Mouse (Mus musculus) midbrain, postnatal 0 days (tissue): Measurements from ENCODE around the gene Mavs. TPM values are rescaled to one million over a fixed set of nuclear protein-coding genes. Genes with fewer than 3 reads are reported as not detected.

ENCODE experiments used
- ATAC-seq: fragments of 200-750 bp; cut with Nextera tagmentation; 2 replicates; pipeline ENCODE4 v1.8.0; 2017; ENCODE audit warnings: moderate number of reproducible peaks, mild to moderate bottlenecking, moderate TSS enrichment, moderate library complexity; ENCODE audit not compliant: low FRiP score
- DNase-seq: peaks from one replicate; pipeline ENCODE4 v3.0.0-alpha.2; 2015; ENCODE audit warnings: low spot score
- H3K27ac ChIP-seq: fragments of 300-500 bp; sonication (generic); 2 replicates; pipeline ENCODE4 v1.5.1; 2014; ENCODE audit warnings: low read depth, mild to moderate bottlenecking, low read length, mixed read lengths
- H3K27me3 ChIP-seq: fragments of 300-500 bp; sonication (generic); 2 replicates; pipeline ENCODE4 v1.6.1; 2014; ENCODE audit warnings: low read length, control low read depth, mixed read lengths; ENCODE audit not compliant: insufficient read depth
- H3K36me3 ChIP-seq: fragments of 300-500 bp; sonication (generic); 2 replicates; pipeline ENCODE4 v1.6.1; 2014; ENCODE audit warnings: low read length, control low read depth, mixed read lengths; ENCODE audit not compliant: insufficient read depth
- H3K4me1 ChIP-seq: fragments of 300-500 bp; sonication (generic); 2 replicates; pipeline ENCODE4 v1.6.1; 2014; ENCODE audit warnings: mild to moderate bottlenecking, control low read depth, antibody characterized with exemption, low read length, mixed read lengths; ENCODE audit not compliant: insufficient read depth
- H3K4me2 ChIP-seq: fragments of 300-500 bp; sonication (generic); 2 replicates; pipeline ENCODE4 v1.6.1; 2014; ENCODE audit warnings: low read depth, mild to moderate bottlenecking, low read length, mixed read lengths; ENCODE audit not compliant: poor library complexity, severe bottlenecking
- H3K4me3 ChIP-seq: fragments of 300-500 bp; sonication (generic); 2 replicates; pipeline ENCODE4 v1.5.1; 2014; ENCODE audit warnings: low read depth, mild to moderate bottlenecking, low read length, moderate library complexity
- H3K9ac ChIP-seq: fragments of 300-500 bp; sonication (generic); replicated peaks from 2 replicates; pipeline ENCODE4 v1.6.1; 2014; ENCODE audit warnings: mild to moderate bottlenecking, low read length, moderate library complexity, mixed read lengths; ENCODE audit not compliant: poor library complexity, severe bottlenecking
- H3K9me3 ChIP-seq: fragments of 300-500 bp; sonication (generic); 2 replicates; pipeline ENCODE4 v1.6.1; 2016; ENCODE audit warnings: low read length, control low read depth
- CTCF ChIP-seq: IDR thresholded peaks from 2 replicates; pipeline ENCODE4 v1.5.1; 2016; ENCODE audit warnings: antibody characterized with exemption, mild to moderate bottlenecking
- WGBS: fragments of 180-500 bp; shearing (Covaris S2); extraction: QIAGEN DNeasy Blood & Tissue Kit; methylation state at CpG from one replicate; pipeline ENCODE4 v1.1.7; 2014; 5-methylcytosine and 5-hydroxymethylcytosine counted together
- polyA plus RNA-seq: library from polyadenylated mRNA; unstranded; fragments of >200 nt; fragmentation: Nextera tagmentation; extraction: Ambion mirVana; gene quantifications from 2 replicates; pipeline ENCODE4 v1.2.1, GENCODE M21; 2015
- total RNA-seq: library from RNA; depleted of rRNA; stranded (reverse); fragments of >200 nt; gene quantifications from 2 replicates; pipeline ENCODE4 v1.2.3, GENCODE M21; 2014

Mavs gene
- total and polyA plus RNA-seq, 2 experiments from 2014 or later: 4.0 to 10.9 TPM

DNA sequence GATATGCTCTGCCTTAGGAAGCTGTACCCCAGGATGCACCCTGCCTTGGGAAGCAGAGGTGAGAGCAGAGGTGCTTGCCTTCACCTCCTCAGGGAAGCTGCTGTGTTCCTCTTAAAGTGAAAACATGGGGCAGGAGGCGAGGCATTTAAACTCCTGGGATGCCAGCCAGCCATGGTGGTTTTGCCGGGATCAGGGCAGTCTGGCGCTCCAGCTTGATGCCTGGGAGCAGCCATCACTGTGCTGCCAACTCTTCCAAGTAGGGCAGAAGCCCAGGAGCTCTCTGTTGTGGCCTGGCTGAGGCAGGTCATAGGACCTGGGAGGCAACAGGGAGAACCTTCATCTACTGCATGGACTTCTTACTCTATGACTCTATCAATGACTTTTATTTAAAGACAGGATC, 32.6 kb upstream of the Mavs start:
- Histone ChIP-seq H3K27me3 (no peaks in the 10 kb centered on the region), H3K4me3 (no peak overlapping the region), H3K4me2 (no peak overlapping the region), H3K9ac (no peak overlapping the region), H3K9me3 (no peaks in the 10 kb centered on the region), H3K4me1 (no peaks in the 10 kb centered on the region), H3K27ac (no peak overlapping the region), H3K36me3 (peaks cover 4% of the 10 kb centered on the region; the same call in 1 of the 2 replicates)
- 94% methylated on average over 3 of the region's 3 CpGs for WGBS
- TF ChIP-seq CTCF: no peak
- no peak for ATAC-seq
- DNase-seq: no peak

DNA sequence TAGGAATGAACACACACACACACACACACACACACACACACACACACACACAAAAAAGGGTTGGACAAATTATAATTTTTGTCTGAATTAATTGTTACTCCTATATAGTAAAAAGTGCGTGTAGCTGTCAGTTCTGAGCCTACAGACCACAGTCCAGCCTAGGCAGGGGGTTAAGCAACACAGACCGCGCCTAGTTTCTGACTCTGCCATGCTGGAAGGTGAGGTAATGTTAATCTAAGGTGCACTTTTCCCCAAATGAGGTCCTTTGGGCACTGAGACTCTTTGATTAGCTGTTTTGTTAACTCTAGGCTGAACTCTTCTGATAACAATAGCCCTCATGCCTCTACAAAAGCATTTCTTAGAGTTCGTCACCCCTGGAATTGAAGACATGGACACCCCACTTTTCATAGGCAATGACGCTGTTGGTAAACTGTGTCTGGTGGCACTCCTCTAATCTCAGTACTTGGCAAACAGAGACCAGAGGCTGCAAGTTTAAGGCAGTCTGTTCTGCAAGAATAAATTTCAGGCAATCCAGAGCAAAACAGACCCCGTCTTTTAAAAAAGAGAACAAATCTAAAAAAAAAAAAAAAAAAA, 29.9 kb upstream of the Mavs start:
- ATAC-seq (no peak), DNase-seq (no peak)
- no peak overlapping the region for H3K4me2 ChIP-seq
- H3K9ac ChIP-seq: no peak overlapping the region
- 85% methylated on average over 6 of the region's 6 CpGs for WGBS
- H3K9me3 ChIP-seq: no peaks in the 10 kb centered on the region
- no peak overlapping the region for H3K4me3 ChIP-seq
- H3K36me3 ChIP-seq: no peaks in the 10 kb centered on the region
- no peaks in the 10 kb centered on the region for H3K4me1 ChIP-seq
- TF ChIP-seq CTCF: no peak
- no peak overlapping the region for H3K27ac ChIP-seq
- H3K27me3 ChIP-seq: no peaks in the 10 kb centered on the region

DNA sequence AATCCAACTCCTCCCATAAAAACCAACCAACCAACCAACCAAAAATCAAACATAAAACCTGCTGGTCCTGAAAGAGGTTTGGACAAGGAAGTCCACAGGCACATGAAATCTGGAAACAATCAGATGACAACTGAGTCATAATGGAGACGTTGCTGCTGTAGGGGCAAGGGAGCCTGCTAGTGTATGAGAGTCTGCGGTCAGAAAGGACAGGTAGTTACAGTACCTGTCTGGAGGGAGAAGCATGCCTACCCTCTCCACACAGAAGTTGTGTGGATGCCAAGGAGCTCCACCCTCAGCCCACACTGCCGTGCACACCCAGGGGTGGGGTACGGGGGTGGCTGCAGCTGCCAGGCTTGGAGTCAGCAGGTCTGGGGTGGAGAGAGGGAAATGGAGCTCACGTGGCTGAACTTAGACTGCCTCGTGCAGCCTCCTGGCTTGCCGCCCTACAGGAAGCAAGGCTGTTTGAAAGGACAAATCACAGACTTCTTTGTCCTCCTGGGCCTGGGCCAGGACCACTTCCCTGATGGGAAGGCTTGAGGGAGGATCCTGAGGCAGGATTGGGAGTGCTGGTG, 29.4 kb upstream of the Mavs start:
- Histone ChIP-seq H3K27me3 (no peaks in the 10 kb centered on the region), H3K4me2 (no peak overlapping the region), H3K9me3 (no peaks in the 10 kb centered on the region), H3K27ac (no peak overlapping the region), H3K4me1 (0 out of 2 replicates have a peak, but pooled peaks cover 2% of the 10 kb centered on the region), H3K9ac (no peak overlapping the region), H3K4me3 (no peak overlapping the region), H3K36me3 (no peaks in the 10 kb centered on the region)
- TF ChIP-seq CTCF: no peak
- ATAC-seq (peak; percentile 57; the same call in 1 of the 2 replicates), DNase-seq (peak; percentile 75)
- 42% methylated on average over 7 of the region's 7 CpGs for WGBS

DNA sequence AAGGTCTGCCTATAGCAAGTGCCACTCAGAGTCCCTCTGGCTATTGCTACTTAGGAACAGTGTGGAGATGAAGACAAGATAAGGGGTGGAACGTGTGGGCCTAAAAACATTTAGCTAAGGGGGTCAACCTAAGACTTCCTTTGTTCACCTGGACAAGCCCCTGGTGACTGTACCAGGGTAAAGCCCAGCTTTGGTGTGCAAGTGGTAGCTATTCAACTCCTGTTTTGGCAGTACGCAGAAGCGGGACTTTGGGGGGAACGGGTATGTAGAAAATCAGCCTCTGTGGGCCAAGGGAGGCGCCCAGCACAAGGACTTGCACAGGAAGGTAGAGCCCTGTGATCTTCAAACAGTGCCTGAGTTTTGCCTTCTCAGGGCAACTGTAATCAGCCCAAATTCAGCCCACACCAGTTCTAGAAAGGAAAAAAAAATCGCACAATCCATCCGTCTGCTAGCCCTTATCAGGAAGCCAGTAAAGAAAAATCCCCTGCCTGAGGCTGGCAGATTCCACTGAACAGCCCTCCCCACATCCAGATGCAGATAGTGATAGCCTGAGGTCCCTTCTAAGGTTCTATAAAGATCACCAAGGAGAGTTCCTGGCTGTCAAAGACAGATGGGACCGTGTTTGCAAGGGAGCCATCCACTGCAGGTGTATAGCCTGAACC, 28.2 kb upstream of the Mavs start:
- 88% methylated on average over 8 of the region's 8 CpGs for WGBS
- no peak for ATAC-seq
- no peak overlapping the region for H3K9ac ChIP-seq

DNA sequence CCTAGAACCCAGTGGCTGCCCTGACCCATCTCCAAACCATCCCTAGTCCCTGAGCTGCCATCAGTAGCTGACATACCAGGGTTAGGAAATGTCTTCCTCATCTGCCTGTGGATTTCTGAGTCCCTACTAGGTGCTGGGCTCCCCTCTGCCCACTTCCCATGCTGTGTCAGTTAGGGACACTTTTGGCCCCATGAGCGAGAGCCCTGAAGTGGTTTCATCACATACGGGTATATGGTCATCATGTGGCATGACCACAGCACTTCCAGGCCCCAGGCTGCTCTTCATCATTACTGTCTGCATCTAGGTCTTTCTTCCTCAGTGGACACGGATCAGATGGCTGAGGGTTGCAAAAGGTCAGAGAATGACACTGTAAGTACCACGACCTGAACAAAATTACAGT, 27.1 kb upstream of the Mavs start, which contains the start of gene Ap5s1:
Ap5s1 (plus strand) TSS at position 301 of the 400 bp plus-strand sequence.
- H3K9me3 ChIP-seq: no peaks in the 10 kb centered on the region
- no peak within 1 kb of the TSS for H3K9ac ChIP-seq
- no peaks in the 10 kb centered on the region for H3K36me3 ChIP-seq
- ATAC-seq (no peak), DNase-seq (no peak)
- no peak within 1 kb of the TSS for H3K27ac ChIP-seq
- H3K27me3 ChIP-seq: no peaks in the 10 kb centered on the region
- TF ChIP-seq CTCF: no peak
- H3K4me1 ChIP-seq: 0 out of 2 replicates have a peak, but pooled peaks cover 2% of the 10 kb centered on the region
- no peak within 1 kb of the TSS for H3K4me2 ChIP-seq
- 90% methylated on average over 4 of the region's 4 CpGs for WGBS
- H3K4me3 ChIP-seq: no peak within 1 kb of the TSS

More for the DNA sequence above, 28.2 kb upstream of the Mavs start:
- no peaks in the 10 kb centered on the region for H3K9me3 ChIP-seq
- no peak overlapping the region for H3K4me3 ChIP-seq
- DNase-seq: no peak
- H3K4me2 ChIP-seq: no peak overlapping the region
- H3K27me3 ChIP-seq: no peaks in the 10 kb centered on the region
- no peak overlapping the region for H3K27ac ChIP-seq
- no peak for TF ChIP-seq CTCF
- H3K36me3 ChIP-seq: no peaks in the 10 kb centered on the region
- H3K4me1 ChIP-seq: 0 out of 2 replicates have a peak, but pooled peaks cover 2% of the 10 kb centered on the region

DNA sequence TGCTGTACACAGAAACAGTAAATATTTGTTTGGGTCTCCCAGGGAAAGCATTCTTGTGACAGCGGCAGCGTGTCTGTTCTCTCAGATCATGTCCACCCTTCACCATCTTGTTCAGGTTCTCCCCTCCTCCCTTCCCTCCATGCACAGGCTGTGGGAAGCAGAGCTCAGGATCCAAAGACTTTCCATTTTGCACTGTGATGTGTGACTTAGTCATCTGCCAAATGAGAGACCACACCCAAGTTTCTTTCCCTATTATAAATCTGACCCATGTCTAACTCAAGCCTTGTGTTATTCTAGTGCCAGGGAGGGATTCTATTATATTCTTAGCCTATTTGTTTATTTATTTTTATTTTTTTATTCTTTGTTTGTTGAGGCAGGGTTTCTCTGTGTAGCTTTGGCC, 25.5 kb upstream of the Mavs start:
- no peak for TF ChIP-seq CTCF
- Histone ChIP-seq H3K4me3 (no peak overlapping the region), H3K27me3 (no peaks in the 10 kb centered on the region), H3K4me2 (no peak overlapping the region), H3K36me3 (peaks cover 11% of the 10 kb centered on the region; the same call in 1 of the 2 replicates), H3K4me1 (0 out of 2 replicates have a peak, but pooled peaks cover 2% of the 10 kb centered on the region), H3K9me3 (no peaks in the 10 kb centered on the region), H3K9ac (no peak overlapping the region), H3K27ac (no peak overlapping the region)
- ATAC-seq (no peak), DNase-seq (no peak)
- WGBS: 98% methylated on average over 2 of the region's 2 CpGs
